Mouse (Mus musculus) C2C12 (cell line): ENCODE results near the gene Ubtd2.

Experiments used
- CTCF ChIP-seq: IDR thresholded peaks from one replicate; pipeline ENCODE4 v1.5.1; 2011; ENCODE audit not compliant: control insufficient read depth, insufficient read depth, insufficient read length
- MAX ChIP-seq: IDR thresholded peaks from one replicate; pipeline ENCODE4 v1.6.1; 2011; ENCODE audit warnings: mild to moderate bottlenecking, control low read depth
- MYOG ChIP-seq: IDR thresholded peaks from one replicate; pipeline ENCODE4 v1.6.1; 2011; ENCODE audit not compliant: control insufficient read depth, insufficient read length; ENCODE audit errors: extremely low read depth

- TF ChIP-seq CTCF: no peak
- TF ChIP-seq MAX: no peak
- TF ChIP-seq MYOG: no peak
Measured at GRCm38 (mm10) chr11:32488808-32489670, 33.9 kb downstream of the Ubtd2 start.
